Mouse (Mus musculus) limb, embryonic 11.5 days (tissue): ENCODE results near the gene Rsph4a. TPM values are rescaled to one million over a fixed set of nuclear protein-coding genes. Genes with fewer than 3 reads are reported as not detected.
"Not testable (repeated sequence)": the region's sequence is repeated elsewhere in the genome, so short reads cannot be mapped to it uniquely, and the experiment has no call there.

Source experiments
- ATAC-seq: fragments of 200-750 bp; cut with Nextera tagmentation; 2 replicates; pipeline ENCODE4 v1.8.0; 2017; ENCODE audit warnings: low read depth; ENCODE audit not compliant: insufficient number of reproducible peaks, low FRiP score, low TSS enrichment
- DNase-seq: peaks from one replicate; pipeline ENCODE4 v3.0.0-alpha.2; 2015; ENCODE audit warnings: low spot score
- H3K27ac ChIP-seq: fragments of 300-500 bp; sonication (generic); replicated peaks from 2 replicates; pipeline ENCODE4 v1.5.1; 2014; ENCODE audit warnings: low read depth, mild to moderate bottlenecking, low read length
- H3K27me3 ChIP-seq: fragments of 300-500 bp; sonication (generic); 2 replicates; pipeline ENCODE4 v1.6.1; 2014; ENCODE audit warnings: mild to moderate bottlenecking, low read length, mixed read lengths; ENCODE audit not compliant: control insufficient read depth, insufficient read depth
- H3K36me3 ChIP-seq: fragments of 300-500 bp; sonication (generic); 2 replicates; pipeline ENCODE4 v1.6.1; 2014; ENCODE audit warnings: mild to moderate bottlenecking, low read length, moderate library complexity, mixed read lengths; ENCODE audit not compliant: control insufficient read depth, insufficient read depth
- H3K4me1 ChIP-seq: fragments of 300-500 bp; sonication (generic); 2 replicates; pipeline ENCODE4 v1.6.1; 2014; ENCODE audit warnings: low read length, mixed read lengths; ENCODE audit not compliant: control insufficient read depth, insufficient read depth
- H3K4me2 ChIP-seq: fragments of 300-500 bp; sonication (generic); 2 replicates; pipeline ENCODE4 v1.6.1; 2014; ENCODE audit warnings: low read depth, mild to moderate bottlenecking, moderate library complexity; ENCODE audit not compliant: severe bottlenecking
- H3K4me3 ChIP-seq: fragments of 300-500 bp; sonication (generic); 2 replicates; pipeline ENCODE4 v1.5.1; 2014; ENCODE audit warnings: low read depth, low read length
- H3K9ac ChIP-seq: fragments of 300-500 bp; sonication (generic); 2 replicates; pipeline ENCODE4 v1.6.1; 2014; ENCODE audit warnings: mild to moderate bottlenecking, low read length
- H3K9me3 ChIP-seq: fragments of 300-500 bp; sonication (generic); 2 replicates; pipeline ENCODE4 v1.6.1; 2016; ENCODE audit warnings: low read length; ENCODE audit not compliant: control insufficient read depth
- WGBS: fragments of 180-500 bp; shearing (Covaris S2); extraction: QIAGEN DNeasy Blood & Tissue Kit; methylation state at CpG from one replicate; pipeline ENCODE4 v1.1.7; 2014; 5-methylcytosine and 5-hydroxymethylcytosine counted together
- polyA plus RNA-seq: library from polyadenylated mRNA; unstranded; fragments of >200 nt; fragmentation: Nextera tagmentation; extraction: Ambion mirVana; gene quantifications from 2 replicates; pipeline ENCODE4 v1.2.1, GENCODE M21; 2014

The Rsph4a gene
- not detected in 2 replicates for polyA plus RNA-seq

DNA sequence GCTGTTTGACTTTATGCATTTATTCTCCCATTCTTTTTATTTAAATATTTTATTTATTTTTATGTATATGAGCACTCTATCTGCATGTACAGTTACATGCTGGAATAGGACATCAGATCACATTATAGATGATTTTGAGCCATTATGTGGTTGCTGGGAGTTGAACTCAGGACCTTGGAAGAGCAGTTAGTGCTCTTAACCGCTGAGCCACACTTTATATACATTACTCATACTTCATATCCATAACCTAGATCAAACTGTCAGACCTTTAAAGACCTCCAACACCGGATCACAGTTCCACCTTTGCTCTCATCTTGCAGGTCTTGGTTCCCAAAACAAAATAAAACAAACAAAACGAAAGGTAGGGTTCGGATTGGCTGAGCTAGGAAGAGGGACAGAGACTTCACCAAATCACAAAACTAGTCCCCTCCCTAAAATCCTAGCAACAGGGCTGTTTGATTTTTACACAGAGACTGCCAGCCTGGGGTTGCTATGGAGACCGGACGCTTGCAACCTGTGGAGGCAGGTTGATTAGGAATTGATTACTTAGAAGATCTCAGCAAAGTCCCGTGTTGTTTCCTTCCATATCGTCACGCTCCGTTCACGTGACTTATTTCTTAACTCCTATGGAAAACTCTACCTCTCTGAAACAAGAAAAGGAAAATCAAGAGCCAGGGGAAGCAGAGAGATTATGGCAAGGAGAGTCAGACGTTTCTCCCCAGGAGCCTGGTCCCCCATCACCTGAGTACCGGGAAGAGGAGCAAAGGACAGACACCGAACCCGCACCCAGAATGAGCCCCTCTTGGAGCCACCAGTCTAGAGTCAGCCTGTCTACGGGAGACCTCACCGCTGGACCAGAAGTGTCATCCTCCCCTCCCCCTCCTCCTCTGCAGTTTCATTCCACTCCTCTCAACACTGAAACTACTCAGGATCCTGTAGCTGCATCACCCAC, at the start of gene Rsph4a:
Gene Rsph4a (plus strand): TSS at position 582 of the 952 bp plus-strand sequence.
- no peak within 1 kb of the TSS for H3K9ac ChIP-seq
- peak within 1 kb of the TSS; percentile 64 for H3K4me2 ChIP-seq
- peak; percentile 88 for ATAC-seq
- DNase-seq: peak; percentile 70
- no peaks in the 10 kb centered on the region for H3K9me3 ChIP-seq
- H3K36me3 ChIP-seq: no peaks in the 10 kb centered on the region
- H3K27ac ChIP-seq: no peak within 1 kb of the TSS
- 7% methylated on average over 17 of the region's 17 CpGs for WGBS
- H3K4me3 ChIP-seq: peak within 1 kb of the TSS; percentile 28
- no peaks in the 10 kb centered on the region for H3K27me3 ChIP-seq
- no peaks in the 10 kb centered on the region for H3K4me1 ChIP-seq

DNA sequence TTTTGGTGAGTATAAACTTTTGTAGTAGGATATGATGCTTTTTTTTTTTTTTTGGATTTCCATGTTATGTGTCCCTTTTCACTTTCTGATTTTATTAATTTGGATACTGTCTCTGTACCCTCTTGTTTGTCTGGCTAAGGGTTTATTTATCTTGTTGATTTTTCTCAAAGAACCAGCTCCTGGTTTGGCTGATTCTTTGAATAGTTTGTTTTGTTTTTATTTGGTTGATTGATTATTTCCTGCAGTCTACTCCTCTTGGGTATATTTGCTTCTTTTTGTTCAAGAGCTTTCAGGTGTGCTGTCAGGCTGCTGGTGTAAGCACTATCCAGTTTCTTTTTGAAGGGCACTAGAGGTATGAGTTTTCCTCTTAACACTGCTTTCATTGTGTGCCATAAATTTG, 47.5 kb upstream of the Rsph4a start, which contains the start of gene Sult3a1:
Gene Sult3a1 (plus strand): TSS at position 301 of the 400 bp plus-strand sequence.
- H3K27me3 ChIP-seq: no peaks in the 10 kb centered on the region
- no peak for ATAC-seq
- no peak within 1 kb of the TSS for H3K4me2 ChIP-seq
- no peaks in the 10 kb centered on the region for H3K9me3 ChIP-seq
- no peak within 1 kb of the TSS for H3K9ac ChIP-seq
- H3K27ac ChIP-seq: no peak within 1 kb of the TSS
- no peak within 1 kb of the TSS for H3K4me3 ChIP-seq
- no peaks in the 10 kb centered on the region for H3K36me3 ChIP-seq
- no peak for DNase-seq
- no peaks in the 10 kb centered on the region for H3K4me1 ChIP-seq

DNA sequence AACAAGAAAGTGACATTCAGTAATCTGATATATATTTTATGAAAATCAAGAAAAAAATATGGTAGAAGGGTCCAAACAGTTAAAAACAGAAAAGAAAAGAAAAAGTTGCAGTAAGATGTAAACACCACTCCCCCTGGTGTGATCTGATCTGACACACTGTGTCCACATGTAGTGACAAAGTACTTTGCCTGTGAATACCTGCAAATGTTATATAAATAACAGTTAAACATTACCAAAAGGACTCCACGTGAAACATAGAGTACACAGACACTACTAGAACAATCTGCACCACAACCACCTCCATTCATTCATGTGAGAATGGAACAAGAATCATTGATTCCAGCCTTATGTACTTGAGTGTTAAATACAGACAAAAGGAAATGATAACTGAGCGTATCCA, 38.9 kb upstream of the Rsph4a start:
- Histone ChIP-seq H3K36me3 (no peaks in the 10 kb centered on the region), H3K9ac (no peak overlapping the region), H3K27ac (no peak overlapping the region), H3K4me3 (no peak overlapping the region), H3K9me3 (no peaks in the 10 kb centered on the region), H3K27me3 (no peaks in the 10 kb centered on the region), H3K4me2 (no peak overlapping the region), H3K4me1 (no peaks in the 10 kb centered on the region)
- ATAC-seq (no peak), DNase-seq (no peak)
- WGBS: 85% methylated on average over 2 of the region's 2 CpGs

DNA sequence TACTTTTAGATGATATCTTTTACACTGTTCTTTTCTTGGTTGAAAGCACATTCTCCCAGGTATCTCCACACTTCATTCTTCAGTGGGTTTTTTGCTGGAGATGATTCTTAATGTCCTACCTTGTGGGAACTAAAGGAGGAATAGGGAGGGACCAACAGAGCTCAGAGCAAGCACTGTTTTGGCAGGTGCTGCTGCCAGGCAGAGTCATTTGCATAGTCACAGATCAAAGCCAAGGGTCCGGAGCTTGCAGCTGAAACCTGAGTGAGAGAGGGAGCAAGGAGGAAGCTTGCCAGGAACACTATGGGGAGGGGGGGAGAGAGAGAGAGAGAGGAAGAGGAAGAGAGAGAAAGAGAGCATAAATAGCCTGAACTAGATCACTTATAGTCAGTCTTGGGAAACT, 34.5 kb upstream of the Rsph4a start:
- DNase-seq (no peak), ATAC-seq (no peak)
- Histone ChIP-seq H3K4me3 (no peak overlapping the region), H3K4me1 (no peaks in the 10 kb centered on the region), H3K36me3 (no peaks in the 10 kb centered on the region), H3K27ac (no peak overlapping the region), H3K9me3 (no peaks in the 10 kb centered on the region), H3K27me3 (no peaks in the 10 kb centered on the region), H3K9ac (no peak overlapping the region), H3K4me2 (no peak overlapping the region)
- 7% methylated on average over 1 of the region's 1 CpGs for whole genome bisulfite sequencing

DNA sequence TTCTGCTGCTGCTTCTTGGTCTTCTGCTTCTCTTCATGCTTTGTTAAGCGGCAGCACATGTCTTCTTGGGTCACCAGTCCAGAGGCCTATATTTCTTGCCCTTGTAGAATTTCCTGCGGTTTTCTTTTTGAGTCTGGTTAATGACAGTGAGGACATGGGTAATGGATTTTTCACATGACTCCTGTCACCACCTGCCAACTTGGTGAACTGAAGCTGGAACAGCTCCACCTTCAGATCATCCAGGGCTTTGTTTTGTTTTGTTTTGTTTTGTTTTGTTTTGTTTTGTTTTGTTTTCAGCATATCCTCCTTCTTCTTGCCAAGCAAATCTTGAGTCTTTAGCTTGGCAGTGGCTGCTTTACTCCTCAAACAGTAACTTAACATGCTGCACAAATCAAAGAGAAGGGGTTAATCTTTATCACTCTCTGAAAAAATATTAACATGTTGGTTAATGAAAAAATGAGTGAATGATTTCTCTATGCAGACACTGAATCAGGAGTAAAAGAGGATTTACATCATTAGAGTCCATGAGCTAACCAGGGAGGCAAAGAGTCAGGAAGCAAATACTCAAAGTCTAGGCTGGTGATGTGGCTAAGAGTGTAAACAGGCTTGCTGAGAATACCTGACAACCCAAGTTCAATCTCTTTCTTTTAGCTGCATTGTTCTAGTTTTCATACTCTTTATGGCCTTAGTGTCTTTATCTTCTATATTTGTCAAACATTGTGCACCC, 32.1 kb upstream of the Rsph4a start:
- DNase-seq (no peak), ATAC-seq (no peak)
- Histone ChIP-seq H3K4me2 (no peak overlapping the region), H3K9ac (no peak overlapping the region), H3K27me3 (no peaks in the 10 kb centered on the region), H3K4me1 (no peaks in the 10 kb centered on the region), H3K27ac (no peak overlapping the region), H3K4me3 (no peak overlapping the region), H3K9me3 (no peaks in the 10 kb centered on the region), H3K36me3 (no peaks in the 10 kb centered on the region)
- 77% methylated on average over 2 of the region's 2 CpGs for WGBS

DNA sequence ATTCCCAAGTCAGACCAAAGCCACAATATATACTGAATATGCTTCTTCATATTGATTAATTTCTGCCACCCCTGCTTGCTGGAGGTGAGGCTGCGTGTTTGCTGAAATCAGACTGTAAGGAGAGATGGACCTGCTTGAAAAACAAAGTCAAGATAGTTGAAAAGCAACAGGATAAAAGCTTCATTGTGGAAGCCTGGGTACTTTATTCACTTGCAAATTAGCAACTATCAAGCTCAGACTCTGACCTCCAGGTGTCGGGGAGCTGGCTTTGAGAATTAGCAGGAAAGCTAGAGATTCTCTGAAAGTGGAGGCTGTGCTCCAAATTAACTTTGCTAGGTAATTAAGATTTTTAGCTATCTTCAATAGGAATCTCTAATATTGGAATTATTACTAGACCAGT, 22.5 kb upstream of the Rsph4a start:
- not testable (repeated sequence) for H3K4me1 ChIP-seq, ATAC-seq, DNase-seq, H3K4me2 ChIP-seq, H3K27me3 ChIP-seq, H3K36me3 ChIP-seq, H3K27ac ChIP-seq, H3K4me3 ChIP-seq, H3K9ac ChIP-seq, H3K9me3 ChIP-seq
- WGBS: 93% methylated on average over 2 of the region's 2 CpGs

DNA sequence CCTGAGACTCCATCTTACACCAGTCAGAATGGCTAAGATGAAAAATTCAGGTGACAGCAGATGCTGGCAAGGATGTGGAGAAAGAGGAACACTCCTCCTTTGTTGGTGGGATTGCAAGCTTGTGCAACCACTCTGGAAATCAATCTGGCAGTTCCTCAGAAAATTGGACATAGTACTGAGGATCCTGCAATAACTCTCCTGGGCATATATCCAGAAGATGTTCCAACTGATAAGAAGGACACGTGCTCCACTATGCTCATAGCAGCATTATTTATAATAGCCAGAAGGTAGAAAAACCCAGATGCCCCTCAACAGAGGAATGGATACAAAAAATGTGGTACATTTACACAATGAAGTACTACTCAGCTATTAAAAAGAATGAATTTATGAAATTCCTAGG, 3.4 kb upstream of the Rsph4a start:
- H3K4me3 ChIP-seq, H3K27me3 ChIP-seq, H3K4me1 ChIP-seq, H3K9me3 ChIP-seq, H3K9ac ChIP-seq, H3K4me2 ChIP-seq, H3K36me3 ChIP-seq, H3K27ac ChIP-seq, ATAC-seq, DNase-seq: not testable (repeated sequence)
- WGBS: 97% methylated on average over 1 of the region's 1 CpGs

DNA sequence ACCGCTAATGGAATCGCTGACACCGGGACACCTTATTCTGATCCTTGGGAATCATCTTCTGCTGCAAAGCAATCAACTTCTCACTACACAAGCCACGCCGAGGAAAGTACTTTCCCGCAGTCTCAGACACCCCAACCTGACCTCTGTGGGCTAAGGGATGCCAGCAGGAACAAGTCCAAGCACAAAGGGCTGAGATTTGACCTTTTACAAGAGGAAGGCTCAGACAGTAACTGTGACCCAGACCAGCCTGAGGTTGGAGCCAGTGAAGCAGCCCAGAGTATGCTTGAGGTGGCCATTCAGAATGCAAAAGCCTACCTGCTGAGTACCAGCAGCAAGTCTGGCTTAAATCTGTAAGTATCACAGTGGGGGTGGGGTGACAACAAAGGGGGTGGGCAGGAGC, 578 bp downstream of the Rsph4a start:
- H3K36me3 ChIP-seq: no peaks in the 10 kb centered on the region
- DNase-seq: no peak
- no peak overlapping the region for H3K9ac ChIP-seq
- WGBS: 7% methylated on average over 6 of the region's 6 CpGs
- no peaks in the 10 kb centered on the region for H3K9me3 ChIP-seq
- H3K4me3 ChIP-seq: no peak overlapping the region; the same call in 1 of the 2 replicates
- no peaks in the 10 kb centered on the region for H3K4me1 ChIP-seq
- peak overlapping the region; percentile 64 for H3K4me2 ChIP-seq
- H3K27me3 ChIP-seq: no peaks in the 10 kb centered on the region
- no peak for ATAC-seq
- H3K27ac ChIP-seq: no peak overlapping the region
